Mouse (Mus musculus) limb, embryonic 11.5 days (tissue): ENCODE results near the gene Coro6. TPM values are rescaled to one million over a fixed set of nuclear protein-coding genes. Genes with fewer than 3 reads are reported as not detected.

ENCODE experiments used
- ATAC-seq: fragments of 200-750 bp; cut with Nextera tagmentation; 2 replicates; pipeline ENCODE4 v1.8.0; 2017; ENCODE audit warnings: low read depth; ENCODE audit not compliant: insufficient number of reproducible peaks, low FRiP score, low TSS enrichment
- DNase-seq: peaks from one replicate; pipeline ENCODE4 v3.0.0-alpha.2; 2015; ENCODE audit warnings: low spot score
- H3K27ac ChIP-seq: fragments of 300-500 bp; sonication (generic); replicated peaks from 2 replicates; pipeline ENCODE4 v1.5.1; 2014; ENCODE audit warnings: low read depth, mild to moderate bottlenecking, low read length
- H3K27me3 ChIP-seq: fragments of 300-500 bp; sonication (generic); 2 replicates; pipeline ENCODE4 v1.6.1; 2014; ENCODE audit warnings: mild to moderate bottlenecking, low read length, mixed read lengths; ENCODE audit not compliant: control insufficient read depth, insufficient read depth
- H3K36me3 ChIP-seq: fragments of 300-500 bp; sonication (generic); 2 replicates; pipeline ENCODE4 v1.6.1; 2014; ENCODE audit warnings: mild to moderate bottlenecking, low read length, moderate library complexity, mixed read lengths; ENCODE audit not compliant: control insufficient read depth, insufficient read depth
- H3K4me1 ChIP-seq: fragments of 300-500 bp; sonication (generic); 2 replicates; pipeline ENCODE4 v1.6.1; 2014; ENCODE audit warnings: low read length, mixed read lengths; ENCODE audit not compliant: control insufficient read depth, insufficient read depth
- H3K4me2 ChIP-seq: fragments of 300-500 bp; sonication (generic); 2 replicates; pipeline ENCODE4 v1.6.1; 2014; ENCODE audit warnings: low read depth, mild to moderate bottlenecking, moderate library complexity; ENCODE audit not compliant: severe bottlenecking
- H3K4me3 ChIP-seq: fragments of 300-500 bp; sonication (generic); 2 replicates; pipeline ENCODE4 v1.5.1; 2014; ENCODE audit warnings: low read depth, low read length
- H3K9ac ChIP-seq: fragments of 300-500 bp; sonication (generic); 2 replicates; pipeline ENCODE4 v1.6.1; 2014; ENCODE audit warnings: mild to moderate bottlenecking, low read length
- H3K9me3 ChIP-seq: fragments of 300-500 bp; sonication (generic); 2 replicates; pipeline ENCODE4 v1.6.1; 2016; ENCODE audit warnings: low read length; ENCODE audit not compliant: control insufficient read depth
- WGBS: fragments of 180-500 bp; shearing (Covaris S2); extraction: QIAGEN DNeasy Blood & Tissue Kit; methylation state at CpG from one replicate; pipeline ENCODE4 v1.1.7; 2014; 5-methylcytosine and 5-hydroxymethylcytosine counted together
- polyA plus RNA-seq: library from polyadenylated mRNA; unstranded; fragments of >200 nt; fragmentation: Nextera tagmentation; extraction: Ambion mirVana; gene quantifications from 2 replicates; pipeline ENCODE4 v1.2.1, GENCODE M21; 2014

Gene Coro6
- polyA plus RNA-seq, 1 experiment from 2014 or later: 0.29 TPM

DNA sequence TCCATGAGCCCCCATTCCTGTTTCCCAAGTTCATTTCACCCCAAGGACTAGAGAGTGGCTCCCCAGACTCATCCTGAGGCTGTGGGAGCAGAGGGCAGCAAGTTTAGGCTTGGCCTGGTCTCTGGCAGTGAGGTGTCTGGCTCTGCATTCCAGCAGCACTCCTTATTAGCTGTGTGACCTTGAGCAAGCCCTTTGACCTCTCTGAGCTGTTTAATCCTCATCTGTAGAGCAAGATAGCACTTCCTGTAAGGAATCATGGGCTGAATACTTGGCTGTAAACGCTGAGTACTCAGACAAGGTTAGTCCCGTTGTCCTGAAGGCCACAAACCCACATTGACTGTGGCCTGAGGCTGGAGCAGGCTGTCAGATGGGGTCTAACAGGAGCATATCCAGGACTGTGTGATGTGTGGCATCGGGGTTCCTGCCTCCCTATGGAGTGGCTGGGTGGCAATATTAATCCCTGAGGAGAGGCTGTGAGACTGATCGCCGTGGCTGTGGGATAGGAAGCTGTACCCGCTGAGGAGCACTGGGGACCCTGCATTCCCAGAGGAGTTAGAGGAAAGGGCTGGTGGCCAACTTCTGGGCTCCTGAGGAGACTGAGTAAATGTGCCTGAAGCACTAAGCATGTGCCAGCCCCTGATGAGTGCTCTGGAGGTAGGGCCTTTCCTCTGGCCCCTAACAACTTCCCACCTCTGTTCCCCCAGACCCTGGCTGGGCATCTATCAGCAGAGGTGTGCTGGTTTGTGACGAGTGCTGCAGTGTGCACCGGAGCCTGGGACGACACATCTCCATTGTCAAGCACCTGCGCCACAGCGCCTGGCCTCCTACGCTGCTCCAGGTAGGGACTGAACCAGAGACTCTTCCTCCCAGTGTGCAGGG lies 36.3 kb downstream of the Coro6 start:
- Histone ChIP-seq H3K36me3 (peaks cover 5% of the 10 kb centered on the region; the same call in 1 of the 2 replicates), H3K27me3 (no peaks in the 10 kb centered on the region), H3K4me3 (no peak overlapping the region), H3K27ac (0 out of 2 replicates have a peak overlapping the region, but pooled peaks have one; percentile 15), H3K9ac (no peak overlapping the region), H3K4me1 (peaks cover 31% of the 10 kb centered on the region), H3K9me3 (no peaks in the 10 kb centered on the region), H3K4me2 (no peak overlapping the region)
- DNase-seq (no peak), ATAC-seq (no peak)
- 76% methylated on average over 12 of the region's 12 CpGs for WGBS

DNA sequence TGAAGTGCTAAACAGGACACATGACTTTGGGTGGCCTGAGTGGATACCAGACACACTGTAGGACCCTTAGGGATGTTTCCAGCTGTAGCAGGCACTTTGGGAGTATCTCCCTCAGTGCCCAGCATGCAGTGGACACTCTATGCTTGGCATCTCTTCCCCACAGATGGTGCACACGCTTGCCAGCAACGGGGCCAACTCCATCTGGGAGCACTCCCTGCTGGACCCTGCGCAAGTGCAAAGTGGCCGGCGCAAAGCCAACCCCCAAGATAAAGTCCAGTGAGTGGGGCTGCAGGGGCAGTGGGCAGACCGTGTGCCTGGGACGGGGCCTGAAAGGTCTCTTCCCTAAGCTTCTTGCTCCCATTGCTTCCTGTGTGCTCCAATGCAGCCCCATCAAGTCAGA lies 37.1 kb downstream of the Coro6 start:
- peaks cover 26% of the 10 kb centered on the region for H3K4me1 ChIP-seq

DNA sequence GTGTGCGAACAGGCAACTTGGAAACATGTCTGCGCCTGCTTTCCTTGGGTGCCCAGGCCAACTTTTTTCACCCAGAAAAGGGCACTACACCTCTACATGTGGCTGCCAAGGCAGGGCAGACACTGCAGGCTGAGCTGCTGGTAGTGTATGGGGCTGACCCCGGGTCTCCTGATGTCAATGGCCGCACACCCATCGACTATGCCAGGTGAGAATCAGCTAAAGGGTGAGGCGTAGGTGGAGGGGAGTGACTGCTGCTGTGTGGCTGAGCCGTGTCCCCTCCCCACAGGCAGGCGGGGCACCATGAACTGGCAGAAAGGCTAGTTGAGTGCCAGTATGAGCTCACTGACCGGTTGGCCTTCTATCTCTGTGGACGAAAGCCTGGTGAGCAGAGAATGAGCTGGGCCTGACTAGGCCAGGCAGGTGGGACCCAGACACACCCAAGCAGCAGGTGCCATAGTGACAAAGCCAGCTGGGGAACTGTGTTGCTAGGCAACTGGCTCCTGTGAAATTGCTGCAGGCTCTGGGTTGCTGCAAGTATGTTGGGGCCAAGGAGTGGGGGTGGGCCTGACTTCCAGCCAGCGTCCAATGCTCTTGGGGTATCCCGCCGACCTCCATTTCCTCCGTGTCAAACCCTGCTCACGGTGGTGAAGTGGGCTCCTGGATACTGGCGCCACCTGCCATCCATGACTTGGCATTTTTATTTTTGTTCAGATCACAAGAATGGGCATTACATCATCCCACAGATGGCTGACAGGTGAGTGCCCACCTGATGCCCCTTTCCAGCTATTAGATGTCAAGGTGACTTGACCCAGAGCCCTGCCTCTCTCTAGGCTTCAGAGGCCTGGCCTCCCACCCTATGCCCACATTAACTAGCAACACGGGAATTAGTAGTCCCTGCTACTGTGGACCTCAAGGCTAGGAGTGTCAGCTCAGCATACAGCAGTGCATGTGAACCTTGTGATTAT lies 38.4 kb downstream of the Coro6 start:
- no peaks in the 10 kb centered on the region for H3K27me3 ChIP-seq
- H3K4me2 ChIP-seq: no peak overlapping the region
- no peaks in the 10 kb centered on the region for H3K9me3 ChIP-seq
- H3K4me3 ChIP-seq: no peak overlapping the region
- peaks cover 17% of the 10 kb centered on the region for H3K36me3 ChIP-seq
- no peak for ATAC-seq
- WGBS: 88% methylated on average over 17 of the region's 17 CpGs
- no peak overlapping the region; the same call in 1 of the 2 replicates for H3K9ac ChIP-seq
- H3K27ac ChIP-seq: no peak overlapping the region
- DNase-seq: no peak
- peaks cover 17% of the 10 kb centered on the region for H3K4me1 ChIP-seq

More for the DNA sequence above, 37.1 kb downstream of the Coro6 start:
- Histone ChIP-seq H3K27me3 (no peaks in the 10 kb centered on the region), H3K9ac (no peak overlapping the region), H3K4me3 (no peak overlapping the region), H3K27ac (no peak overlapping the region), H3K36me3 (peaks cover 7% of the 10 kb centered on the region; the same call in 1 of the 2 replicates), H3K4me2 (no peak overlapping the region), H3K9me3 (no peaks in the 10 kb centered on the region)
- 86% methylated on average over 7 of the region's 7 CpGs for WGBS
- DNase-seq (no peak), ATAC-seq (no peak)

DNA sequence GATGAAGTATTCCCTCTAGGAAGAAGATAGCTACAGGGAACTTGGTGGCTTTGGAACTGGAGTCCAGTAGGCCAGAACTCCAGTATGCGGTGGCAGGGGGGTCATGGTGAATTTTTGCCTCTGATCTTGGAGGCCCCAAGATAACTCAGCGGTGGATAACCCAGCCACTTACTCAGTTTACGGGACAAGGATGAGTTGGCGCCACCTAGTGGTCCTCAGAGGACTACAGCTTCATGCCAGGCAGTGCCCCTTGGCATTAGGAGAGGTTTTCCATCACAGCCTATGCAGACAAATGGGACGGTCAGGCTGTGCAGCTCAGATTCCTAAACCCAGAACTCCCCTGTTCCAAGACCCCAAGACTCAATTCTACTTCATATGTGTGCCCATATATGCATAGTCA lies 39.2 kb downstream of the Coro6 start:
- H3K36me3 ChIP-seq: peaks cover 24% of the 10 kb centered on the region
- H3K4me1 ChIP-seq: peaks cover 17% of the 10 kb centered on the region
- H3K27me3 ChIP-seq: no peaks in the 10 kb centered on the region
- no peak overlapping the region for H3K9ac ChIP-seq
- DNase-seq: peak; percentile 77
- H3K9me3 ChIP-seq: no peaks in the 10 kb centered on the region
- 35% methylated on average over 5 of the region's 5 CpGs for WGBS
- H3K4me3 ChIP-seq: no peak overlapping the region
- H3K27ac ChIP-seq: no peak overlapping the region
- ATAC-seq: no peak
- no peak overlapping the region for H3K4me2 ChIP-seq

DNA sequence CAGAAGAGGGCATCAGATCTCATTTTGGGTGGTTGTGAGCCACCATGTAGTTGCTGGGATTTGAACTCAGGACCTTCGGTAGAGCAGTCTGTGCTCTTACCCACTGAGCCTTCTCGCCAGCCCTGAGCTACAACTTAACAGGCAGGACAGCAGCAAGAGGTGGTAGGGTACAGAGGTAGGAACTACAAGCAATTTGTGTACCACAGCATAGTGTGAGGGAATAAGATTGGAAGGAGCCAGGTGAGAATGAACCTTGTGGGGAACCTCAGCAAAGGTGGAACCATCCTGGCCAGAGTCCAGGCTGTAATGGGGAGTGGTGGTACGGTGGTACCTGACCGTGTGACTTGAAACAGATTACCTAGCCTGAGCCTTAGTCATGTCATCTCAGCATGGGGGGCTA lies 39.8 kb downstream of the Coro6 start:
- no peaks in the 10 kb centered on the region for H3K27me3 ChIP-seq
- ATAC-seq (no peak), DNase-seq (no peak)
- no peak overlapping the region for H3K9ac ChIP-seq
- H3K4me1 ChIP-seq: peaks cover 15% of the 10 kb centered on the region
- H3K4me2 ChIP-seq: no peak overlapping the region
- H3K4me3 ChIP-seq: no peak overlapping the region
- H3K9me3 ChIP-seq: no peaks in the 10 kb centered on the region
- H3K36me3 ChIP-seq: peaks cover 28% of the 10 kb centered on the region
- no peak overlapping the region for H3K27ac ChIP-seq
- WGBS: 94% methylated on average over 4 of the region's 4 CpGs

DNA sequence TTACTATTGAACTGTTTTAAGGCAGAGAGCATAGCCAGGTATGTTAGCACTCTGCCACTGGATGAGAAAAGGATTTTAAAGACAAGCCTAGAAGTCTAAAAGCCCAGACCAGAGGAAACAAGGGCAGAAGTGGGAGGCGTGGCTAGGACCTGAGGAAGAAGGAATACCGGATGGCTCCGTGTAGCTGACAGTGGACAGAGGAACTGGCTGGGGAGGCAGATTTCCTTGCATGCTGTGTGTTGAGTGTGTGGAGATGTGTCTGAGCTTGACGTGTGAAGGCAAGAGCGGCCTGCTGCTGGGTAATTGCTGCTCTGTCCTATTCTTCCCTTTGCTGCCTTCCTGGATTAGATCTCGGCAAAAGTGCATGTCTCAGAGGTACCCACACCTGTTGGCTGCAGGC lies 40.3 kb downstream of the Coro6 start:
- no peak for DNase-seq
- Histone ChIP-seq H3K27ac (no peak overlapping the region), H3K9me3 (no peaks in the 10 kb centered on the region), H3K36me3 (peaks cover 28% of the 10 kb centered on the region), H3K9ac (no peak overlapping the region), H3K4me2 (no peak overlapping the region), H3K4me3 (no peak overlapping the region), H3K27me3 (no peaks in the 10 kb centered on the region), H3K4me1 (peaks cover 11% of the 10 kb centered on the region; the same call in 1 of the 2 replicates)
- no peak for ATAC-seq
- WGBS: 80% methylated on average over 6 of the region's 6 CpGs

DNA sequence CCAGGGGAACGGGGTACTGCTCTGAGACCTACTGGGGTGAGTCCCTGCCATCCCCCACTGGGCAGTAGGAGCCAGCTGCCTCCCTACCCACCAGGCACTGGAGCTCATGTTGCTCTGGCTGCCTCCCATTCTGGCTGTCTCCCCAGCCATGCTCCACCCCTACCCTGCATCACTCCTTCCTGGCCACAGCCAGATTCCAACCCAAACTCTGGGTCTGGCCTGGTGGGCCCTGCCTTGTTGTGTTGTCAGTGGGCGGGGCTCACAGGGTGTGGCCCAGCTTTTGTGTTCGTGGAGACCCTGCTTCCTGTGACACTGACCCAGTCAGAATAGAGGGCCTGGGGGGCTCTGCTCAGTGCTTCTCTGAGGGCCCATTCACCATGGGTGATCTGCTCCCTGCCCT lies 41.3 kb downstream of the Coro6 start:
- H3K4me2 ChIP-seq: no peak overlapping the region
- H3K27me3 ChIP-seq: no peaks in the 10 kb centered on the region
- 83% methylated on average over 3 of the region's 3 CpGs for WGBS
- peaks cover 28% of the 10 kb centered on the region for H3K36me3 ChIP-seq
- H3K4me1 ChIP-seq: peaks cover 12% of the 10 kb centered on the region
- H3K4me3 ChIP-seq: no peak overlapping the region
- ATAC-seq (no peak), DNase-seq (no peak)
- H3K27ac ChIP-seq: no peak overlapping the region
- H3K9me3 ChIP-seq: no peaks in the 10 kb centered on the region
- no peak overlapping the region for H3K9ac ChIP-seq

DNA sequence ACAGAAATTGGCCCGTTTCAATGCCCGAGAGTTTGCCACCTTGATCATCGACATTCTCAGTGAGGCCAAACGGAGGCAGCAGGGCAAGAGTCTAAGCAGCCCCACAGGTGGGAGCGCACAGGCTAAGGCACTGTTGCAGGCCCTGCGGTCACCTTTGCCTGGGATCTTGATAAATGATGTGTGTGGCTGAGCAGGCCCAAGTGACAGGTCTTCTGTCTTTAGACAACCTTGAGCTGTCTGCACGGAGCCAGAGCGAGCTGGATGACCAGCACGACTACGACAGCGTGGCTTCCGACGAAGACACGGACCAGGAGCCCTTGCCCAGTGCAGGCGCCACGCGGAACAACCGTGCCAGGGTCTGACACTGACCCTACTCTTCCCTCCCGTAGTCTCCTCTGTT lies 42.2 kb downstream of the Coro6 start:
- ATAC-seq (no peak), DNase-seq (no peak)
- no peaks in the 10 kb centered on the region for H3K27me3 ChIP-seq
- peaks cover 27% of the 10 kb centered on the region for H3K36me3 ChIP-seq
- WGBS: 96% methylated on average over 19 of the region's 19 CpGs
- no peak overlapping the region for H3K27ac ChIP-seq
- H3K4me2 ChIP-seq: no peak overlapping the region
- H3K4me3 ChIP-seq: no peak overlapping the region
- H3K4me1 ChIP-seq: peaks cover 11% of the 10 kb centered on the region
- H3K9ac ChIP-seq: no peak overlapping the region
- no peaks in the 10 kb centered on the region for H3K9me3 ChIP-seq
